Mouse (Mus musculus): Measurements from ENCODE around the gene 4930453N24Rik. TPM values are rescaled to one million over a fixed set of nuclear protein-coding genes. Genes with fewer than 3 reads are reported as not detected.

4930453N24Rik gene
- polyA plus RNA-seq (2014; fragmentation: Illumina TruSeq; extraction: RNeasy Lipid Tissue Mini Kit (QIAGEN cat#74804); ENCODE audit: low read depth, low replicate concordance), result 93.7 TPM

GRCm38 (mm10) chr16:64770521-64771430, at the start of gene 4930453N24Rik:
Gene 4930453N24Rik (minus strand): TSS chr16:64771161.

Other genes with a start within 250 kb of the 4930453N24Rik start
- gene Csnka2ip, start 168.8 kb downstream of the 4930453N24Rik start, polyA plus RNA-seq (2014; fragmentation: Illumina TruSeq; extraction: RNeasy Lipid Tissue Mini Kit (QIAGEN cat#74804); ENCODE audit: low read depth, low replicate concordance), result not detected
- gene Zfp654, start 80.5 kb upstream of the 4930453N24Rik start, polyA plus RNA-seq (2014; fragmentation: Illumina TruSeq; extraction: RNeasy Lipid Tissue Mini Kit (QIAGEN cat#74804); ENCODE audit: low read depth, low replicate concordance), result 41.6 TPM
- gene Cggbp1, start 80.8 kb upstream of the 4930453N24Rik start, polyA plus RNA-seq (2014; fragmentation: Illumina TruSeq; extraction: RNeasy Lipid Tissue Mini Kit (QIAGEN cat#74804); ENCODE audit: low read depth, low replicate concordance), result 130 TPM

Data from kidney, adult 10 weeks (tissue).